Mouse (Mus musculus) CH12.LX (cell line): ENCODE measurements around the gene Tmem206. TPM values are rescaled to one million over a fixed set of nuclear protein-coding genes. Genes with fewer than 3 reads are reported as not detected.
A peak's percentile ranks its signal among the peaks of the same experiment; 100 is the strongest.

Source experiments
- DNase-seq: peaks from one replicate; pipeline ENCODE4 v3.0.0-alpha.2; 2013; ENCODE audit errors: extremely low read depth
- H3K27ac ChIP-seq: 2 replicates; pipeline ENCODE4 v1.5.1; 2012; ENCODE audit warnings: low read depth, mild to moderate bottlenecking, control low read depth, moderate library complexity; ENCODE audit not compliant: insufficient read depth
- H3K27me3 ChIP-seq: replicated peaks from 2 replicates; pipeline ENCODE3; 2012; ENCODE audit warnings: inconsistent platforms
- H3K36me3 ChIP-seq, 2 experiments: replicated peaks in 1 of 2; 2 replicates each; pipeline versions ENCODE3 to v1.6.1; 2012; ENCODE audit warnings: inconsistent platforms in 1 of 2, low read length in 1 of 2, mild to moderate bottlenecking in 1 of 2, mixed read lengths in 1 of 2, moderate library complexity in 1 of 2; ENCODE audit not compliant: control insufficient read depth in 1 of 2, insufficient read depth in 1 of 2
- H3K4me1 ChIP-seq, 2 experiments: 2 replicates each; pipeline ENCODE4 v1.6.1; 2012; ENCODE audit warnings: inconsistent platforms in 1 of 2, moderate library complexity in 1 of 2; ENCODE audit not compliant: insufficient read depth in 2 of 2, control insufficient read depth in 1 of 2
- H3K4me2 ChIP-seq: 2 replicates; pipeline ENCODE4 v1.6.1; 2012; ENCODE audit warnings: low read depth, mild to moderate bottlenecking, control low read depth; ENCODE audit not compliant: poor library complexity, insufficient read depth, severe bottlenecking
- H3K4me3 ChIP-seq, 3 experiments: fragments of 150-350 bp in 1 of 3; sonication (generic) in 1 of 3; replicated peaks in 1 of 3; 2 replicates each; pipeline versions ENCODE3 to v1.5.1; 2011 to 2012; ENCODE audit warnings: low read depth in 2 of 3, low read length in 2 of 3, mild to moderate bottlenecking in 2 of 3, moderate library complexity in 2 of 3, control low read depth in 1 of 3, improper control_type of control experiment in 1 of 3, inconsistent platforms in 1 of 3, mixed read lengths in 1 of 3; ENCODE audit not compliant: poor library complexity in 1 of 3
- H3K79me2 ChIP-seq: replicated peaks from 2 replicates; pipeline ENCODE4 v1.6.1; 2012; ENCODE audit warnings: mild to moderate bottlenecking, moderate library complexity; ENCODE audit not compliant: control insufficient read depth, poor library complexity, insufficient read depth, severe bottlenecking; ENCODE audit errors: extremely low read depth
- H3K9ac ChIP-seq: 2 replicates; pipeline ENCODE4 v1.6.1; 2012; ENCODE audit warnings: low read depth, mild to moderate bottlenecking, control low read depth, moderate library complexity; ENCODE audit not compliant: insufficient read depth
- H3K9me3 ChIP-seq: replicated peaks from 2 replicates; pipeline ENCODE3; 2012; ENCODE audit warnings: low read length, inconsistent platforms, mixed read lengths
- CHD1 ChIP-seq: IDR thresholded peaks from 2 replicates; pipeline ENCODE4 v1.6.1; 2012; ENCODE audit warnings: low read depth, low read length, improper control_type of control experiment, inconsistent platforms
- CTCF ChIP-seq, 2 experiments: IDR thresholded peaks in 1 of 2; conservative IDR thresholded peaks in 1 of 2; 2 replicates each; pipeline ENCODE4 v1.5.1; 2011 to 2012; ENCODE audit warnings: low read depth in 2 of 2, low read length in 2 of 2, improper control_type of control experiment in 1 of 2, inconsistent platforms in 1 of 2, mild to moderate bottlenecking in 1 of 2, moderate library complexity in 1 of 2
- EP300 ChIP-seq: IDR thresholded peaks from 2 replicates; pipeline ENCODE4 v1.6.1; 2011; ENCODE audit warnings: low read length, improper control_type of control experiment
- JUN ChIP-seq: IDR thresholded peaks from 2 replicates; pipeline ENCODE4 v1.6.1; 2011; ENCODE audit warnings: low read depth, mild to moderate bottlenecking, low read length, improper control_type of control experiment, moderate library complexity; ENCODE audit not compliant: insufficient read depth
- JUND ChIP-seq: conservative IDR thresholded peaks from 2 replicates; pipeline ENCODE4 v1.6.1; 2011; ENCODE audit warnings: low read depth, low read length, improper control_type of control experiment
- MAZ ChIP-seq: IDR thresholded peaks from 2 replicates; pipeline ENCODE4 v1.6.1; 2012; ENCODE audit warnings: low read depth, mild to moderate bottlenecking, inconsistent platforms, low read length, improper control_type of control experiment, moderate library complexity
- MYC ChIP-seq: IDR thresholded peaks from 2 replicates; pipeline ENCODE4 v1.6.1; 2011; ENCODE audit warnings: low read depth, mild to moderate bottlenecking, improper control_type of control experiment, low read length
- POLR2A ChIP-seq: IDR thresholded peaks from 2 replicates; pipeline ENCODE4 v1.6.1; 2011; ENCODE audit warnings: low read depth, mild to moderate bottlenecking, improper control_type of control experiment, low read length
- POLR2AphosphoS2 ChIP-seq: IDR thresholded peaks from 2 replicates; pipeline ENCODE4 v1.6.1; 2011; ENCODE audit warnings: low read depth, low read length, improper control_type of control experiment
- RCOR1 ChIP-seq: conservative IDR thresholded peaks from 2 replicates; pipeline ENCODE4 v1.6.1; 2012; ENCODE audit warnings: low read depth, mild to moderate bottlenecking, inconsistent platforms, low read length, improper control_type of control experiment
- TBP ChIP-seq: conservative IDR thresholded peaks from 2 replicates; pipeline ENCODE4 v1.6.1; 2011; ENCODE audit warnings: low read depth, low read length, improper control_type of control experiment
- USF1 ChIP-seq: IDR thresholded peaks from 2 replicates; pipeline ENCODE4 v1.6.1; 2014; ENCODE audit warnings: low read depth, mild to moderate bottlenecking, inconsistent platforms, low read length, improper control_type of control experiment
- USF2 ChIP-seq: conservative IDR thresholded peaks from 2 replicates; pipeline ENCODE4 v1.6.1; 2011; ENCODE audit warnings: low read depth, low read length, improper control_type of control experiment
- ZMIZ1 ChIP-seq: IDR thresholded peaks from 2 replicates; pipeline ENCODE4 v1.6.1; 2012; ENCODE audit warnings: low read depth, mild to moderate bottlenecking, inconsistent platforms, low read length, improper control_type of control experiment
- ZNF384 ChIP-seq: IDR thresholded peaks from 2 replicates; pipeline ENCODE4 v1.6.1; 2012; ENCODE audit warnings: low read depth, low read length, improper control_type of control experiment, inconsistent platforms
- dilution Hi-C: fragments of 300-500 bp; cut with MboI; formaldehyde crosslinking; loops from 2 replicates; pipeline ENCODE4 v1.14.3; 2020; ENCODE audit warnings: low sequenced_read_pairs; ENCODE audit not compliant: extremely low pct_unique_long_range_greater_than_20kb, extremely low pct_ligation_motif_present
- in situ Hi-C: fragments of 300-500 bp; cut with MboI; formaldehyde crosslinking; loops from 3 replicates; pipeline ENCODE4 v1.14.3; 2019; ENCODE audit warnings: low sequenced_read_pairs, low pct_ligation_motif_present, low pct_unique_long_range_greater_than_20kb, mixed read lengths
- polyA plus RNA-seq: library from polyadenylated mRNA; unstranded; fragments of >175 nt; gene quantifications from 2 replicates; pipeline ENCODE4 v1.2.1, GENCODE M21; 2012; ENCODE audit warnings: low read depth; ENCODE audit not compliant: insufficient read length
- total RNA-seq, 2 experiments: library from RNA; depleted of rRNA; stranded (reverse); fragments of 300-350 nt in 1 of 2; fragments of >200 nt in 1 of 2; gene quantifications; 2 replicates each; pipeline ENCODE4 v1.2.3; 2012 to 2014

The Tmem206 gene
- total and polyA plus RNA-seq, 3 experiments = 13.1 to 16.4 (median 15.4) TPM

- dilution Hi-C loops = no loop called here
- TF ChIP-seq USF1 (no peak), MYC (no peak), EP300 (no peak), TBP (no peak), CHD1 (no peak), JUN (no peak), RCOR1 (no peak), JUND (no peak), MAZ (no peak), ZMIZ1 (no peak), POLR2A (no peak), USF2 (no peak)
- H3K9ac ChIP-seq = peak overlapping the region; percentile 36; the same call in 1 of the 2 replicates
- H3K79me2 ChIP-seq = no peaks in the 10 kb centered on the region
- in situ Hi-C loops = loop anchor here (10.0 kb wide), 1 partner anchor 251 kb away; no protein-coding TSS in a partner anchor
- no peak overlapping the region for H3K4me3 ChIP-seq
- H3K4me2 ChIP-seq = peak overlapping the region; percentile 50; the same call in 1 of the 2 replicates
- no peak overlapping the region for H3K27ac ChIP-seq
- H3K4me1 ChIP-seq = peaks cover 6 to 23% of the 10 kb centered on the region in 2 experiments
- H3K9me3 ChIP-seq = no peaks in the 10 kb centered on the region
- DNase-seq = no peak
- H3K36me3 ChIP-seq = peaks cover 2 to 14% of the 10 kb centered on the region in 2 experiments
- no peaks in the 10 kb centered on the region for H3K27me3 ChIP-seq
Measured at GRCm38 (mm10) chr1:191313926-191314325, 11.8 kb upstream of the Tmem206 start.

GRCm38 (mm10) chr1:191316818-191317217, 8.9 kb upstream of the Tmem206 start:
- dilution Hi-C loops = no loop called here
- H3K79me2 ChIP-seq = no peaks in the 10 kb centered on the region
- DNase-seq = no peak
- H3K27me3 ChIP-seq = no peaks in the 10 kb centered on the region
- H3K36me3 ChIP-seq = no peaks in the 10 kb centered on the region
- H3K9me3 ChIP-seq = no peaks in the 10 kb centered on the region
- peak overlapping the region; percentile 70; the same call in 1 of the 2 replicates for H3K4me2 ChIP-seq
- H3K4me1 ChIP-seq = peaks cover 6 to 23% of the 10 kb centered on the region in 2 experiments
- no peak for TF ChIP-seq ZMIZ1
- TF ChIP-seq ZNF384 = 0 out of 2 replicates have a peak, but pooled peaks have one; percentile 7
- no peak for TF ChIP-seq POLR2AphosphoS2
- peak in 1 of 2 experiments; percentile 30; a peak in 2 of 4 replicates for TF ChIP-seq CTCF (conservative IDR thresholded peaks at IDR 0.05 in 1 of 2, IDR thresholded peaks at IDR 0.05 in 1 of 2; ENCODE audit: low read depth in 2 of 2, low read length in 2 of 2)
- H3K9ac ChIP-seq = no peak overlapping the region
- H3K27ac ChIP-seq = no peak overlapping the region
- in situ Hi-C loops = loop anchor here (10.0 kb wide), 1 partner anchor 248 kb away; no protein-coding TSS in a partner anchor
- peak overlapping the region in 2 of 3 experiments; percentile 70 to 71 for H3K4me3 ChIP-seq
